Mouse (Mus musculus) T-helper 17 cell (primary cell): Measurements from ENCODE around the gene Ddx42.

Source experiments
- in situ Hi-C, 2 experiments: fragments of 300-600 bp; cut with MboI, MseI; formaldehyde crosslinking; loops; 1 replicate in 1 of 2; 2 replicates in 1 of 2; pipeline ENCODE4 v1.15.1; 2025; ENCODE audit warnings: high pct_unique_total_duplicates in 2 of 2

The Ddx42 gene

DNA sequence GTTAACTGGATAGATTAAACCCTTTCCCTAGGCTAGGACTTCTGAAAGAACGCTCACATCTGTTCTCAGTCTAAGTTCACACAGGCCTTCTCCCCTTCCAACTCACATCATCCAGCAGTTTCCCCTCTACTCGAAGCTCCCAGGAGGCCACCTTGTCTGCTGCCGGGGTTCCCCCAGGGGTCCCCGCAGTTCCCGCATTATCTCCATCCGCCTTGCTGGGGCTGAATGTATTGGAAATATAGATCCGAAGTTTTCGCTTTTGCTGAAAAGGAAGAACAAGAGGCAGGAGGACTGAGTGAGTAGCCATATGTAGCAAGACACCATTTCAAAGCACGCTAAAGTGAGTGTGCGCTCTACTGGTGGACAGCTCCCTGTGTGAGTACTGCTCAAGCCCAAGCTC lies 49.7 kb downstream of the Ddx42 start:
- in situ Hi-C loops, result loop anchor here in 1 of 2 experiments (25.0 kb wide), 1 partner anchor 1729 kb away; no protein-coding TSS in a partner anchor

GRCm38 (mm10) chr11:106267311-106267852 lies 50.7 kb downstream of the Ddx42 start:
- in situ Hi-C loops, result loop anchor here in 1 of 2 experiments (25.0 kb wide), 1 partner anchor 1730 kb away; no protein-coding TSS in a partner anchor

DNA sequence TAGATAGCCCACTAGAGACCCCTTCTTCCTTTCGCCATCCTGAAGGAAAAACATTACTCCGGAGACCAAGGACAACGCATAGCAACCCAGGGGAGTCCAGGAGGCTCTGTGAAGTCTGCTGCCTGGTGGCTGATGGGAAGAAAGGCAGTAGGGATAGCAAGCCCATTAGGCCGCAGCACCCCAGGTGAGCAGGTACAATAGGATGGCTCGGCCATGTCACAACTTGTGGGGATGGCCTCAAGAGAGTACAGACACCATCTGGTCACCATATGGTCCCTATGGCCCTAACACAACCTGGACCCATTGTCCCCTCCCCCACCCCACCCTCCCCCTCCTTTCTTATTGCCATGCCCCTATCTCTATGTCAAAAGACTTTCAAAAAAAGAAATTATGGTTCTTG lies 51.1 kb downstream of the Ddx42 start:
- in situ Hi-C loops, result loop anchor here in 1 of 2 experiments (25.0 kb wide), 1 partner anchor 1731 kb away; no protein-coding TSS in a partner anchor

DNA sequence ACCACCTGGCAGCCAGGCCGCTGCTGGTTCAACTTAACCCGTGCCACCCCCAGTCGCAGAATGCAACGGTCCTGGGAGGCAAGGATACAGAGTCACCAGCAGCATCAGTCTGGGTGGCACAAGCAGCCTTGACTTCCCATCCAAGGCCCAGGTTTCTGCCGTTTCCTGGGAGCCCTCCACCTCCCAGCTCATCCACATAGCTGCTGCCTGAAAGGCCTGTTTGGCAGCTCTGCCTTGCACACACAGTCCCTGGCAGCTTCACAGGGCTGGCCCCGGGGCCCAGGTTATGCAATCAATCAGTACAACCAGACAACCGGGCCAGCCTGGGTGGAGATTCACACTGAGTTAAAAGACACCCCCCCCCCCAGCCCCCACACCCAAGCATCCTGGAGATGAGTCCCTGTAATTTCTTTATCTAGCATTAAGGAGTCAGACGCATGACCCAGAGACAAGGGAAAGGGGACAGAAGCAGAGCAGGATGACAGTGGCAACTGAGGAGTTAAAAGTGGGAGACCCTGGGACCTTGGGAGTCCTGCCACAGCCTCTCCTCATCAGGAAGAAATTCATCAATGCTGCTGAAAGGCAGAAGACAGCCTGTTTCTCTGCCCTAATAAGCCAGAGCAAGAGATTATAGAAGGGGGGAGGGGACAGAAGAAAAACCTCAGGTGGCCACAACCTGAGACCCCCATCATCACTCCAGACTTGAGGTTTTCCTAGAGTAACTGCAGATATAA lies 51.8 kb downstream of the Ddx42 start:
- in situ Hi-C loops, result loop anchor here in 1 of 2 experiments (25.0 kb wide), 1 partner anchor 1731 kb away; no protein-coding TSS in a partner anchor

- in situ Hi-C loops, result loop anchor here in 1 of 2 experiments (25.0 kb wide), 1 partner anchor 1732 kb away; no protein-coding TSS in a partner anchor
These were observed 52.3 kb downstream of the Ddx42 start for GRCm38 (mm10) chr11:106269060-106269431.

GRCm38 (mm10) chr11:106271131-106271793 lies 54.5 kb downstream of the Ddx42 start:
- in situ Hi-C loops, result loop anchor here in 1 of 2 experiments (25.0 kb wide), 1 partner anchor 1734 kb away; no protein-coding TSS in a partner anchor

- in situ Hi-C loops, result loop anchor here in 1 of 2 experiments (25.0 kb wide), 1 partner anchor 1735 kb away; no protein-coding TSS in a partner anchor
These were observed 55.3 kb downstream of the Ddx42 start for GRCm38 (mm10) chr11:106271794-106272643.

- in situ Hi-C loops, result loop anchor here in 1 of 2 experiments (25.0 kb wide), 1 partner anchor 1735 kb away; no protein-coding TSS in a partner anchor
These were observed 56.1 kb downstream of the Ddx42 start, which contains the start of gene Smarcd2 for GRCm38 (mm10) chr11:106272644-106273310. Gene Smarcd2 (minus strand): TSS chr11:106272972.

DNA sequence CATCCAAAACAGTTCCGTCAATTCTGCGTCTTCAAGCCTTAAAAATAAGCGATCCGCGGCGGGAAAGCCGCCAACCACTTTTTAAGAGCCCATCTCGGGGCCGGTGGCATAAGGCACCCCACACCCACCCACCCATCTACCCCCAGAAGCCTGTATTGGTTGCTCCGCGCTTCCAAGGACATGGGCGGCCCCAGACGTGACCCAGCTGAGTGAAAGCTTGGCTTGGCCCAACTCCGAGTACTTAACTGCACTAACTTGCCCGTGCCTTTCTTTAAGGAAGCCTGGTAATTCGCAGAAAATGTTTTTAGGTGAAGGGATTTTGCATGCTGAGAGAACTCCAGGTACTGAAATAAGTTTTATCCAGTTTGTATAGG lies 56.6 kb downstream of the Ddx42 start:
- in situ Hi-C loops, result loop anchor here in 1 of 2 experiments (25.0 kb wide), 1 partner anchor 1736 kb away; no protein-coding TSS in a partner anchor

GRCm38 (mm10) chr11:106273811-106274210 lies 57.1 kb downstream of the Ddx42 start:
- in situ Hi-C loops, result loop anchor here in 1 of 2 experiments (25.0 kb wide), 1 partner anchor 1737 kb away; no protein-coding TSS in a partner anchor

DNA sequence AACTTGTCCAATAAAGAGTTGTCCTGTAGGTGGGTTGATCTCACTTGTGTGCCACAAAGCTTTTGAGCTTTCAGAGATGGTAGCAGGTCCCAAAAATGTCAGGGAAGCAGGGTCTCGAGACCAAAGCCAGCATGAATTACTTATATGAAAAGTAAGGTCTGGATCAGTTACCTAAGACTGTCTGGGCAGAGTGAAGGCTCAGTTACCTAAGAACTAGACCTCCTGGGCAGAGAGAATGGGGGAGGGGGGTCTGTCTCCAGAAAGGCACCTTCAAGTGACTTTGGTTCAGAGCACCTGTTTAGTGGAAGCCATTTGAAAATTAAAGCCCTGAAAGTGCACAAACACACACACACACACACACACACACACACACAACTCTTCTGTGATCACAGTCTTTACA lies 57.6 kb downstream of the Ddx42 start:
- in situ Hi-C loops, result loop anchor here in 1 of 2 experiments (25.0 kb wide), 1 partner anchor 1737 kb away; no protein-coding TSS in a partner anchor

GRCm38 (mm10) chr11:106274971-106275411 lies 58.3 kb downstream of the Ddx42 start:
- in situ Hi-C loops, result loop anchor here in 1 of 2 experiments (25.0 kb wide), 1 partner anchor 1738 kb away; no protein-coding TSS in a partner anchor

DNA sequence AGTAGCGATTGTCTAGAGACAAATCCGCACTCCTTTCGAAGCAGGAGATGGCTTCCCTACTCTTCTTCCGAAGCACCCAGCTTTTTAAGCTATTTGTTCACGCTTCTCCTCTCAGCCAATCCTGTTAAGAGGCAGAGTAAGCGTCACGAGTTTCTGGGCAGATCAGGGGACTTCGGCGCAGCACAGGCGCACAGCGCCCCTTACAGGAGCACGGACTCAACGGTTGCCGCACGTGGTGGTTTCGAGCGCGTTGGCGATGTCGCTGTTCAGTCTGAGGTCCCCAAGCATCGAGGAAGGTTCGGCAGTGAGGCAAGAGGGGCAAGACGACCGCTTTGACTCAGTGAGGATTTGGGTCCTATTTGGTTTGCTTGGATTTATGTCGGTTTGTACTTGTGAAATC lies 59.7 kb downstream of the Ddx42 start, which contains the start of gene Tcam1:
Tcam1 (plus strand) TSS at position 219 of the 400 bp plus-strand sequence.
- in situ Hi-C loops, result no loop called here

- in situ Hi-C loops, result no loop called here
These were observed 65.7 kb downstream of the Ddx42 start for GRCm38 (mm10) chr11:106282452-106282851.

- in situ Hi-C loops, result no loop called here
These were observed 66.6 kb downstream of the Ddx42 start for GRCm38 (mm10) chr11:106283371-106283770.

DNA sequence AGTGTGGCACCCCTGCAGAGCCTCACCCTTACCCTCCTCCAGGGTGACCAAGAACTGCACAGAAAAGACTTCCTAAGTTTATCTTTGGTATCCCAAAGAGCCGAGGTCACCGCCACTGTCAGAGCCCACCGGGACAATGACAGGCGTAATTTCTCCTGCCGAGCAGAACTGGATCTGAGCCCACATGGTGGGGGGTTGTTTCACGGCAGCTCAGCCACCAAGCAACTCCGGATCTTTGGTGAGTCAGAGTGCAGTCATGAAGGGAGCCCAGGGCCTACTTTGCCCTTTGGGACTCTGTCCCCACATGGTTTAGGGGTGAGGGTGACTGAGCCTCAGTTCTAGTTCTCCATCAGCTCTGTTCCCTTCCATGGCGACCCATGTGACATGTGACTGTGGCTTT lies 67.4 kb downstream of the Ddx42 start:
- in situ Hi-C loops, result no loop called here

GRCm38 (mm10) chr11:106286206-106286605 lies 69.5 kb downstream of the Ddx42 start:
- in situ Hi-C loops, result no loop called here

- in situ Hi-C loops, result no loop called here
These were observed 70.3 kb downstream of the Ddx42 start for GRCm38 (mm10) chr11:106286987-106287386.

GRCm38 (mm10) chr11:106289369-106289768 lies 72.6 kb downstream of the Ddx42 start:
- in situ Hi-C loops, result no loop called here

DNA sequence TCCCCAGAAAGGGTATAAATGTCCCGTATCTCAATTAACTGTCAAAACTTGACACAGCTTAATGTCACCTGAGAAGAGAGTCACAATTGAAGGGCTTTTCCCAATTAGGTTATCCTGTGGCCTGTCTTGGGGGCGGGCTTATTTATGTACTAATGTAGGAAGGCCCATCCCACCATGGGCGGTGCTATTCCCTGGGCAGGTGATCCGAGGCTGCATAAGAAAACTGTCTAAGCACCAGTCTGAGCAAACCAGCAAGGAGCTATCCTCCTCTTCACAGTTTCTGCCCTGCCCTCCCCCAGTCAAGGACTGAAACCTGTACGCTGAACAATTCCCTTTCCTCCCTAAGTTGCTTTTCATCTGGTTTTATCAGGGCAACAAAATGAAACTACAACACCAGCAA lies 73.7 kb downstream of the Ddx42 start:
- in situ Hi-C loops, result no loop called here
